Mouse (Mus musculus) thymus, adult 2 months (tissue): ENCODE results near the gene Il27ra.

Experiments used
- CTCF ChIP-seq: fragments of 200-500 bp; IDR thresholded peaks from 2 replicates; pipeline ENCODE4 v1.5.1; 2012; ENCODE audit warnings: mild to moderate bottlenecking, control low read depth, low read length, moderate library complexity, borderline replicate concordance; ENCODE audit not compliant: control insufficient read depth, poor library complexity, insufficient read depth; ENCODE audit errors: extremely low read depth
- POLR2A ChIP-seq: fragments of 200-500 bp; IDR thresholded peaks from 2 replicates; pipeline ENCODE4 v1.6.1; 2012; ENCODE audit warnings: mild to moderate bottlenecking, low read length, control low read depth, moderate library complexity; ENCODE audit not compliant: control insufficient read depth, poor library complexity, insufficient read depth; ENCODE audit errors: extremely low read depth

DNA sequence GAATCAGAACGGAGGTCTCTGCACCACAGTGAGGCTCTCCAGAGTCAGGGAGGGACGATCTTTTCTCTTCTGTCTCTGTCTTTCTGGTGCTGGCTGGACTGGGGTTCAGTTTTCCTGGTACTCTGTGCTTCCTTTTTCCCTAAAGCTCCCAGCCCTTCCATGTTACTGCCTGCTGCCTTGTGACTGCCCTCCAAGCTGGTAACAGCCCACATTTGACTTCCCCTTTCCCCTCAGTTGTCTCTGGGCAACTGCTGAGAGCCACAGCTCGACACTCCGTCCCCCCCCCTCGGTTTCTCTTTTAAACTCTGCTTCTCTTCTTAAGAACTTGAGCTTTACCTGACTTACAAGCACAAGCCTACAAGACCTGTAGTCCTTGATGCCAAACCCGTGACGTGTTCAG, 53.1 kb downstream of the Il27ra start:
- TF ChIP-seq CTCF (no peak), POLR2A (no peak)
